Mouse (Mus musculus): Measurements from ENCODE around the gene Sypl.

The Sypl gene

GRCm38 (mm10) chr12:33007176-33007575 is 53.5 kb downstream of the Sypl start:
- DNase-seq = no peak

GRCm38 (mm10) chr12:33008305-33009110 is 54.8 kb downstream of the Sypl start:
- DNase-seq = no peak

GRCm38 (mm10) chr12:33009206-33009966 is 55.7 kb downstream of the Sypl start:
- no peak for DNase-seq

- DNase-seq = peak; percentile 76 to 80
Observed at GRCm38 (mm10) chr12:33010026-33010425, 56.3 kb downstream of the Sypl start.

- no peak for DNase-seq
Observed at GRCm38 (mm10) chr12:33014050-33014796, 60.5 kb downstream of the Sypl start.

GRCm38 (mm10) chr12:33015103-33015502 is 61.4 kb downstream of the Sypl start:
- DNase-seq = no peak

GRCm38 (mm10) chr12:33016824-33017705 is 63.4 kb downstream of the Sypl start:
- DNase-seq = peak; percentile 48 to 55

GRCm38 (mm10) chr12:33018601-33019000 is 64.9 kb downstream of the Sypl start:
- no peak for DNase-seq

- no peak for DNase-seq
Observed at GRCm38 (mm10) chr12:33020011-33020410, 66.3 kb downstream of the Sypl start.

- no peak for DNase-seq
Observed at GRCm38 (mm10) chr12:33021140-33021539, 67.4 kb downstream of the Sypl start.

GRCm38 (mm10) chr12:33021751-33022150 is 68.1 kb downstream of the Sypl start:
- DNase-seq = no peak

GRCm38 (mm10) chr12:33024524-33024923 is 70.8 kb downstream of the Sypl start:
- no peak for DNase-seq

GRCm38 (mm10) chr12:33027093-33027492 is 73.4 kb downstream of the Sypl start:
- DNase-seq = peak; percentile 82 to 83

- DNase-seq = no peak
Observed at GRCm38 (mm10) chr12:33028109-33028691, 74.5 kb downstream of the Sypl start.

GRCm38 (mm10) chr12:33028708-33029107 is 75.0 kb downstream of the Sypl start:
- DNase-seq = no peak
